Mouse (Mus musculus) ES-Bruce4 (cell line): ENCODE measurements around the gene Hist1h4a.

Source experiments
- EP300 ChIP-seq: IDR thresholded peaks from 2 replicates; pipeline ENCODE4 v1.6.1; 2011; ENCODE audit warnings: low read depth, low read length; ENCODE audit not compliant: insufficient read depth
- POLR2A ChIP-seq: IDR thresholded peaks from one replicate; pipeline ENCODE4 v1.8.1; 2011; ENCODE audit warnings: low read length; ENCODE audit not compliant: insufficient read depth

DNA sequence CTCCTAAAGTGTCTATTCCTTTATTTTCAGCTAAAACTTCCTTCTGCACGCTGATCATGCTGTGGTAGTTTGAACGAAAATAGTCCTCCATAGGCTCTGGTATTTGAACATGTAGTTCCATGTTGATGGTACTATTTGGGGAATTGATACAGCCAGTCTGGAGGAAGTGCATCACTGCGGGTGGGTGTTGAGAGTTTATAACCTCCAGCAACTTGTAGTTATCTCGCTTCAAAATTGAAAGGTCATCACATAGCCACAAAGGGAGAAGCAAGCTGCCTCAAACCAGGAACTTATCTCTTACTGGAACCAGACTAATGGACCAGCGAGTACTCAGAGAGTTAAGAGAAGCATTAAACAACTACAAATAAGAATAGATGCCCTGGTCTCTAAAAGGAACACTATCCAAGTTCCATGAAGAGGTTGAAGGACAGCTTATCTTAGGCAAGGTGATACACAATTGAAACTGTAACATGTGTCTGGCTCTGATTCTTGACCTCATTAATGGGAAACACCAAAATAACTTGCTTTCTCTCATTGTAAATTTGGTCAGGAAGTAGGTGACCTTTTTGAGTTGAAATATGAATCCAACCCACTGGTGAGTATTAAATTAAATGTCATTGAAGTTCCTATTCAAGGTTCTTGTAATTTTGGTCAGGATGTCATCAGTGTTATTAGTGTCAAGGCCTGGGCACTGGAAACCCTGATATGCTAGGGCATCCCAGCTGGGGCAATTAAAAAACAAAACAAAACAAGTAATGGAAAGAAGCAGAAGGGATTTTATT, 44.6 kb downstream of the Hist1h4a start:
- TF ChIP-seq EP300 (no peak), POLR2A (no peak)
